Mouse (Mus musculus): ENCODE data around the gene Safb2. TPM values are rescaled to one million over a fixed set of nuclear protein-coding genes. Genes with fewer than 3 reads are reported as not detected.

The Safb2 gene
- polyA plus RNA-seq, 1 experiment from 2014 or later = 28.8 TPM

DNA sequence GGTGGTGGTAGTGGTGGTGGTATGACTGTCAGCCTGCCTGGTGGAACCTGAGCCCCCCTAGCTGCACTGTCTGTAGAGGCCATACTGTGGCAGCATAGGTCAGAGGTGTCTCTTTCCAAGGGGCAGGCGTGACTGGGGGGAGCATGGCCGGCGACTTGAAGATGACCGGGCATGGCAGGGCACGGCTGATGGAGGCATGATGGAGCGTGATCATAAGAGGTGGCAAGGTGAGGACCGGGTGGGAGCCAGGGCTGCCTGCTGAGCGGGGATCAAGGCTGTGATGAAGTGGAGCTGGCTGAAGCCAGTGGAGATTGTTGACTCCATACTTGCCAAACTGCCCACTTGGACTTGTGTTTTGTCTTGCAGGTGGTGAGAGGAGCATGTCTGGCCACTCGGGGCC lies 21.0 kb upstream of the Safb2 start:
- H3K4me3 ChIP-seq (ENCODE audit: low read depth, low read length) = no peak overlapping the region
- no peaks in the 10 kb centered on the region for H3K27me3 ChIP-seq (ENCODE audit: control insufficient read depth, insufficient read depth, low read length)
- no peaks in the 10 kb centered on the region for H3K9me3 ChIP-seq (ENCODE audit: control insufficient read depth, low read length)
- peaks cover 47% of the 10 kb centered on the region for H3K36me3 ChIP-seq (ENCODE audit: control insufficient read depth, insufficient read depth, low read length)
- H3K4me1 ChIP-seq (replicated peaks; ENCODE audit: control insufficient read depth, insufficient read depth) = peaks cover 4% of the 10 kb centered on the region; the same call in 1 of the 2 replicates
- TF ChIP-seq EP300 (optimal IDR thresholded peaks at IDR 0.05) (no peak), CTCF (IDR thresholded peaks at IDR 0.05; ENCODE audit: low read depth) (no peak)
- no peak overlapping the region for H3K27ac ChIP-seq (replicated peaks)
- no peak overlapping the region for H3K4me2 ChIP-seq (replicated peaks; ENCODE audit: low read depth)
- ATAC-seq (ENCODE audit: low FRiP score, low TSS enrichment) (no peak), DNase-seq (ENCODE audit: low spot score) (no peak)
- 88% methylated on average over 9 of the region's 9 CpGs for WGBS
- no peak overlapping the region for H3K9ac ChIP-seq (ENCODE audit: low read length)

DNA sequence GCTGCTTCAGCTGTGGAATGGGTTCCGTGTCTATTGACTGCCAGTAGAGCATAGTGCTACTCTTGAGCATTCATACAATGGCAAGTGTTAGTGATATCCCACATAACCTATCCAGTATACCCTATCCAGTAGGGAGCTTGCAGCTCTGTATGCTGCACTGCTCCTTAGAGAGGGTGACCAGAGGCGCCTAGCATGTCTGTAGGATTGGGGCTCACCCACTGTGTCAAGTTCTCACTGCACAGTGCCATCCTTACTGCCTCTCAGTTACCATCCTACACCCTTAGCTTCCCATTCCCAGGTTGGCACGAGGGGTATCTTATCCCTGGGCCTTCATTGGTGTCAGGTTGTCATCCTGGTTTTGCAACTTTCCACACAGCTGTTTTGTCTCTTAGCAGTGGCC lies 20.0 kb upstream of the Safb2 start:
- Histone ChIP-seq H3K4me1 (replicated peaks; ENCODE audit: control insufficient read depth, insufficient read depth) (no peaks in the 10 kb centered on the region), H3K27me3 (ENCODE audit: control insufficient read depth, insufficient read depth, low read length) (no peaks in the 10 kb centered on the region), H3K27ac (replicated peaks) (no peak overlapping the region), H3K9ac (ENCODE audit: low read length) (no peak overlapping the region), H3K4me2 (replicated peaks; ENCODE audit: low read depth) (no peak overlapping the region), H3K4me3 (ENCODE audit: low read depth, low read length) (no peak overlapping the region), H3K9me3 (ENCODE audit: control insufficient read depth, low read length) (no peaks in the 10 kb centered on the region), H3K36me3 (ENCODE audit: control insufficient read depth, insufficient read depth, low read length) (peaks cover 57% of the 10 kb centered on the region)
- WGBS = 84% methylated on average over 3 of the region's 3 CpGs
- no peak for TF ChIP-seq CTCF (IDR thresholded peaks at IDR 0.05; ENCODE audit: low read depth)
- TF ChIP-seq EP300 (optimal IDR thresholded peaks at IDR 0.05) = no peak
- ATAC-seq (ENCODE audit: low FRiP score, low TSS enrichment) (no peak), DNase-seq (ENCODE audit: low spot score) (no peak)

GRCm38 (mm10) chr17:56604070-56604380 lies 19.6 kb upstream of the Safb2 start:
- ATAC-seq (ENCODE audit: low FRiP score, low TSS enrichment) = no peak
- WGBS = 84% methylated on average over 9 of the region's 9 CpGs
- TF ChIP-seq EP300 (optimal IDR thresholded peaks at IDR 0.05) = no peak
- no peak for TF ChIP-seq CTCF (IDR thresholded peaks at IDR 0.05; ENCODE audit: low read depth)

GRCm38 (mm10) chr17:56603186-56604069 lies 19.0 kb upstream of the Safb2 start:
- DNase-seq (ENCODE audit: low spot score) (no peak), ATAC-seq (ENCODE audit: low FRiP score, low TSS enrichment) (no peak)
- WGBS = 94% methylated on average over 28 of the region's 28 CpGs
- Histone ChIP-seq H3K4me2 (replicated peaks; ENCODE audit: low read depth) (no peak overlapping the region), H3K4me3 (ENCODE audit: low read depth, low read length) (no peak overlapping the region), H3K4me1 (replicated peaks; ENCODE audit: control insufficient read depth, insufficient read depth) (no peaks in the 10 kb centered on the region), H3K9me3 (ENCODE audit: control insufficient read depth, low read length) (no peaks in the 10 kb centered on the region), H3K36me3 (ENCODE audit: control insufficient read depth, insufficient read depth, low read length) (peaks cover 59% of the 10 kb centered on the region), H3K27me3 (ENCODE audit: control insufficient read depth, insufficient read depth, low read length) (no peaks in the 10 kb centered on the region), H3K9ac (ENCODE audit: low read length) (no peak overlapping the region), H3K27ac (replicated peaks) (no peak overlapping the region)
- TF ChIP-seq EP300 (optimal IDR thresholded peaks at IDR 0.05) = no peak
- TF ChIP-seq CTCF (IDR thresholded peaks at IDR 0.05; ENCODE audit: low read depth) = no peak

More at GRCm38 (mm10) chr17:56604070-56604380, 19.6 kb upstream of the Safb2 start:
- Histone ChIP-seq H3K4me1 (replicated peaks; ENCODE audit: control insufficient read depth, insufficient read depth) (no peaks in the 10 kb centered on the region), H3K36me3 (ENCODE audit: control insufficient read depth, insufficient read depth, low read length) (peaks cover 59% of the 10 kb centered on the region), H3K4me2 (replicated peaks; ENCODE audit: low read depth) (no peak overlapping the region), H3K27ac (replicated peaks) (no peak overlapping the region), H3K9me3 (ENCODE audit: control insufficient read depth, low read length) (no peaks in the 10 kb centered on the region), H3K27me3 (ENCODE audit: control insufficient read depth, insufficient read depth, low read length) (no peaks in the 10 kb centered on the region), H3K9ac (ENCODE audit: low read length) (no peak overlapping the region), H3K4me3 (ENCODE audit: low read depth, low read length) (no peak overlapping the region)
- DNase-seq (ENCODE audit: low spot score) = no peak

DNA sequence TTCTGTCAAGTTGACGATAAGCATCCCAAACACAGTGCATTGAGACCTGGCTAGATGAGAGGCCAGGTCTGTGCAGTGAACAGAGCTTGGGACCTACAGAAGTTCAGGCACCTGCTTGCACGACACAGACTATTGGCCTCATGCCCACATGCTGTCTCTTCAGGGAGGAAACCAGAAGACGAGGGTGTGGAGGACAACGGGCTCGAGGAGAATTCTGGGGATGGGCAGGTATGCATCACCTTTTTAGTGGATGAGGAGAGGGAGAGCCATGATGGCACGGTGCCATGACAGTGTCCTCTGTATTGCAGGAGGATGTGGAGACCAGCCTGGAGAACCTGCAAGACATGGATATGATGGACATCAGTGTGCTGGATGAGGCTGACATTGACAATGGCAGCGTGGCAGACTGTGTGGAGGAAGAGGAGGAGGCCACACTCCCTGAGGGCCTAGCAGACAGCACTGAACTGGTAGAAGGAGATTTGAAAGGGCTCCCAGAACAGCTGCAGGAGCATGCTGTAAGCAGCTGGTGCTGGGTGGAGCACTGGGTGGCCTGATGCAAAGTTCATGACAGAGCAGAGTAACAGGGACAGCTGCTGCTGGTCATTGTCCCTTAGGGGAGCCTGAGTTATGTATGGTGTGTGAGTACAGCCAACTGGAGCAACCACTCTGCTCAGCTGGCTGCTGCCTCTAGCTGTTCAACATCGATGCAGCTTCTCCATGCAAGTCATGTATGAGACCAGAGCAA lies 9.3 kb upstream of the Safb2 start:
- 67% methylated on average over 8 of the region's 8 CpGs for WGBS
- no peaks in the 10 kb centered on the region for H3K4me1 ChIP-seq (replicated peaks; ENCODE audit: control insufficient read depth, insufficient read depth)
- DNase-seq (ENCODE audit: low spot score) (no peak), ATAC-seq (ENCODE audit: low FRiP score, low TSS enrichment) (peak; percentile 62)
- H3K27me3 ChIP-seq (ENCODE audit: control insufficient read depth, insufficient read depth, low read length) = no peaks in the 10 kb centered on the region
- no peak for TF ChIP-seq CTCF (IDR thresholded peaks at IDR 0.05; ENCODE audit: low read depth)
- no peak for TF ChIP-seq EP300 (optimal IDR thresholded peaks at IDR 0.05)
- H3K9me3 ChIP-seq (ENCODE audit: control insufficient read depth, low read length) = no peaks in the 10 kb centered on the region
- H3K4me2 ChIP-seq (replicated peaks; ENCODE audit: low read depth) = no peak overlapping the region
- no peak overlapping the region for H3K4me3 ChIP-seq (ENCODE audit: low read depth, low read length)
- H3K9ac ChIP-seq (ENCODE audit: low read length) = no peak overlapping the region
- no peak overlapping the region for H3K27ac ChIP-seq (replicated peaks)
- peaks cover 59% of the 10 kb centered on the region for H3K36me3 ChIP-seq (ENCODE audit: control insufficient read depth, insufficient read depth, low read length)

- H3K4me3 ChIP-seq (ENCODE audit: low read depth, low read length) = no peak overlapping the region
- ATAC-seq (ENCODE audit: low FRiP score, low TSS enrichment) (no peak), DNase-seq (ENCODE audit: low spot score) (no peak)
- no peak overlapping the region for H3K9ac ChIP-seq (ENCODE audit: low read length)
- H3K36me3 ChIP-seq (ENCODE audit: control insufficient read depth, insufficient read depth, low read length) = peaks cover 56% of the 10 kb centered on the region
- no peaks in the 10 kb centered on the region for H3K4me1 ChIP-seq (replicated peaks; ENCODE audit: control insufficient read depth, insufficient read depth)
- no peaks in the 10 kb centered on the region for H3K9me3 ChIP-seq (ENCODE audit: control insufficient read depth, low read length)
- H3K27ac ChIP-seq (replicated peaks) = no peak overlapping the region
- H3K27me3 ChIP-seq (ENCODE audit: control insufficient read depth, insufficient read depth, low read length) = no peaks in the 10 kb centered on the region
- TF ChIP-seq CTCF (IDR thresholded peaks at IDR 0.05; ENCODE audit: low read depth) = no peak
- TF ChIP-seq EP300 (optimal IDR thresholded peaks at IDR 0.05) = no peak
- no peak overlapping the region for H3K4me2 ChIP-seq (replicated peaks; ENCODE audit: low read depth)
Observed at GRCm38 (mm10) chr17:56592553-56592952, 8.2 kb upstream of the Safb2 start.

Data from stomach, postnatal 0 days (tissue).